Mouse (Mus musculus) thymus, postnatal 36 days (tissue): ENCODE data around the gene Ift88.
A peak's percentile ranks its signal among the peaks of the same experiment; 100 is the strongest.

Experiments used
- DNase-seq, 2 experiments: peaks; one replicate each; pipeline ENCODE4 v3.0.0; 2022; ENCODE audit warnings: mixed read lengths in 2 of 2

Ift88 gene

GRCm38 (mm10) chr14:57533841-57534240, 110.0 kb downstream of the Ift88 start:
- no peak for DNase-seq

- DNase-seq = no peak
Measured at GRCm38 (mm10) chr14:57534346-57534745, 110.5 kb downstream of the Ift88 start.

GRCm38 (mm10) chr14:57534961-57535360, 111.1 kb downstream of the Ift88 start:
- no peak for DNase-seq

GRCm38 (mm10) chr14:57535646-57536045, 111.8 kb downstream of the Ift88 start:
- DNase-seq = no peak

- no peak for DNase-seq
Measured at GRCm38 (mm10) chr14:57536820-57537219, 113.0 kb downstream of the Ift88 start.

- no peak for DNase-seq
Measured at GRCm38 (mm10) chr14:57537261-57538015, 113.6 kb downstream of the Ift88 start.

- DNase-seq = no peak
Measured at GRCm38 (mm10) chr14:57540683-57541082, 116.8 kb downstream of the Ift88 start.

- DNase-seq = peak in 1 of 2 experiments; percentile 26
Measured at GRCm38 (mm10) chr14:57542231-57542630, 118.4 kb downstream of the Ift88 start.

- DNase-seq = no peak
Measured at GRCm38 (mm10) chr14:57543420-57544039, 119.7 kb downstream of the Ift88 start.

- DNase-seq = no peak
Measured at GRCm38 (mm10) chr14:57545526-57545925, 121.7 kb downstream of the Ift88 start.

GRCm38 (mm10) chr14:57546131-57546530, 122.3 kb downstream of the Ift88 start:
- DNase-seq = no peak

- DNase-seq = no peak
Measured at GRCm38 (mm10) chr14:57546557-57547021, 122.7 kb downstream of the Ift88 start.

- no peak for DNase-seq
Measured at GRCm38 (mm10) chr14:57547062-57547461, 123.2 kb downstream of the Ift88 start.

- DNase-seq = no peak
Measured at GRCm38 (mm10) chr14:57552945-57553344, 129.1 kb downstream of the Ift88 start.

- DNase-seq = no peak
Measured at GRCm38 (mm10) chr14:57554434-57554833, 130.6 kb downstream of the Ift88 start.

GRCm38 (mm10) chr14:57555471-57556070, 131.7 kb downstream of the Ift88 start:
- no peak for DNase-seq

- no peak for DNase-seq
Measured at GRCm38 (mm10) chr14:57556922-57557321, 133.1 kb downstream of the Ift88 start.

GRCm38 (mm10) chr14:57565626-57566025, 141.8 kb downstream of the Ift88 start:
- no peak for DNase-seq
